Mouse (Mus musculus): ENCODE results near the gene Amz1. TPM values are rescaled to one million over a fixed set of nuclear protein-coding genes. Genes with fewer than 3 reads are reported as not detected.

The Amz1 gene
- polyA plus RNA-seq, 1 experiment from 2014 or later = 0.65 TPM

DNA sequence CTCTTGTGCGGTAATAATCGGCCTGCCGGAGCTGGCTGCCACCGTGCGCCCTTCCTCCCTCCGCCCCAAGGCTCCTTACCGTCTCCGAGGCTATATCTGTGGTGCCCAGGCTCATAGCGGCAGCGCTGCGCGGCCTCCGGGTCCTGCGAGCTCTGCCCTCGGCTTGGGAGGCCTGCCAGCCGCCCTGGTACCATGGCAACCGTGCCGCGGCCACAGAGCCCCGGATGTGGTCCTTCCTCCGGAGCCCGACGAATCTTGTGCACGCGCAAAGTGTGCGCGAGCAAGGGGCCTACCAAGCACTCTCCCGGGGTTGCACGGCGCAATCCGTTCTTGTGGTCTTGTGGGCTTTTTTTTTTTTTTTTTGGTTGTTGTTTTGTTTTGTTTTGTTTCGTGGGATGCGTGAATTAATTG, 21.8 kb upstream of the Amz1 start, which contains the start of gene Iqce:
Iqce (minus strand) TSS at position 276 of the 411 bp plus-strand sequence.
- peak within 1 kb of the TSS; percentile 92 for H3K4me2 ChIP-seq (replicated peaks; ENCODE audit: low read depth)
- peak within 1 kb of the TSS; percentile 84 for H3K27ac ChIP-seq (replicated peaks)
- peaks cover 4% of the 10 kb centered on the region; the same call in 1 of the 2 replicates for H3K36me3 ChIP-seq (ENCODE audit: control insufficient read depth, insufficient read depth, low read length)
- TF ChIP-seq EP300 (optimal IDR thresholded peaks at IDR 0.05) = no peak
- TF ChIP-seq CTCF (IDR thresholded peaks at IDR 0.05; ENCODE audit: low read depth) = no peak
- no peaks in the 10 kb centered on the region for H3K27me3 ChIP-seq (ENCODE audit: control insufficient read depth, insufficient read depth, low read length)
- H3K9ac ChIP-seq (ENCODE audit: low read length) = peak within 1 kb of the TSS; percentile 79
- WGBS = under 1% methylated on average over 31 of the region's 33 CpGs
- H3K4me1 ChIP-seq (replicated peaks; ENCODE audit: control insufficient read depth, insufficient read depth) = no peaks in the 10 kb centered on the region
- H3K9me3 ChIP-seq (ENCODE audit: control insufficient read depth, low read length) = no peaks in the 10 kb centered on the region
- peak; percentile 22 for ATAC-seq (ENCODE audit: low FRiP score, low TSS enrichment)
- H3K4me3 ChIP-seq (ENCODE audit: low read depth, low read length) = peak within 1 kb of the TSS; percentile 77
- DNase-seq (ENCODE audit: low spot score) = peak; percentile 93

DNA sequence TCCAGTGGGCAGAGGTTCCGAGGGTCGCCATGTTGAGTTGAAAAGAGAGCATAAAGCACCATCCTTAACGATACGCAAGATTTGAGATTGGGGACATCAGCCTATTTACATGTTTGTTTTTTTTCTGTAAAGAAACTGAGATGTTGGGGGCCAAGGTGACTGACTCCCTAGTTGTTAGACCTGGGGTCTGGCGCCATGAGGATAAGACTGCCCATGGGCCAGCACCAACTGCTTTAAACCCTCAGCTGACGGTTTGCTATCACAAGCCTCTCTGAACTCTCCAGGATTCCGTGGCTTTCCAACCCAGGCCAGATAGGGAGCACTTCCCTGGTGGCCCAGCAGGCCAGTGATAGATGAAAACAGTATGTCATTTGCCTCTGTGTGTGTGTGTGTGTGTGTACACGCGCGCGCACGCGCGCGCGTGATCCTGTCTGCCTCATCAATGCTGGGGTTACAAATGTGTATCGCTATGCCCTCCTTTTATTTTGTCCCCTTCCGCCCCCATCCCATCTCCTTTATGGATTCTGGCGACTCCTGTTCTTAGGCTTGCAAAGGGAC, 21.2 kb upstream of the Amz1 start:
- WGBS = 62% methylated on average over 19 of the region's 19 CpGs
- Histone ChIP-seq H3K36me3 (ENCODE audit: control insufficient read depth, insufficient read depth, low read length) (no peaks in the 10 kb centered on the region), H3K9ac (ENCODE audit: low read length) (0 out of 2 replicates have a peak overlapping the region, but pooled peaks have one; percentile 31), H3K27ac (replicated peaks) (peak overlapping the region; percentile 84), H3K9me3 (ENCODE audit: control insufficient read depth, low read length) (no peaks in the 10 kb centered on the region), H3K4me3 (ENCODE audit: low read depth, low read length) (no peak overlapping the region), H3K27me3 (ENCODE audit: control insufficient read depth, insufficient read depth, low read length) (no peaks in the 10 kb centered on the region), H3K4me1 (replicated peaks; ENCODE audit: control insufficient read depth, insufficient read depth) (no peaks in the 10 kb centered on the region), H3K4me2 (replicated peaks; ENCODE audit: low read depth) (peak overlapping the region; percentile 92)
- no peak for DNase-seq (ENCODE audit: low spot score)
- TF ChIP-seq CTCF (IDR thresholded peaks at IDR 0.05; ENCODE audit: low read depth) (no peak), EP300 (optimal IDR thresholded peaks at IDR 0.05) (no peak)
- ATAC-seq (ENCODE audit: low FRiP score, low TSS enrichment) = no peak

DNA sequence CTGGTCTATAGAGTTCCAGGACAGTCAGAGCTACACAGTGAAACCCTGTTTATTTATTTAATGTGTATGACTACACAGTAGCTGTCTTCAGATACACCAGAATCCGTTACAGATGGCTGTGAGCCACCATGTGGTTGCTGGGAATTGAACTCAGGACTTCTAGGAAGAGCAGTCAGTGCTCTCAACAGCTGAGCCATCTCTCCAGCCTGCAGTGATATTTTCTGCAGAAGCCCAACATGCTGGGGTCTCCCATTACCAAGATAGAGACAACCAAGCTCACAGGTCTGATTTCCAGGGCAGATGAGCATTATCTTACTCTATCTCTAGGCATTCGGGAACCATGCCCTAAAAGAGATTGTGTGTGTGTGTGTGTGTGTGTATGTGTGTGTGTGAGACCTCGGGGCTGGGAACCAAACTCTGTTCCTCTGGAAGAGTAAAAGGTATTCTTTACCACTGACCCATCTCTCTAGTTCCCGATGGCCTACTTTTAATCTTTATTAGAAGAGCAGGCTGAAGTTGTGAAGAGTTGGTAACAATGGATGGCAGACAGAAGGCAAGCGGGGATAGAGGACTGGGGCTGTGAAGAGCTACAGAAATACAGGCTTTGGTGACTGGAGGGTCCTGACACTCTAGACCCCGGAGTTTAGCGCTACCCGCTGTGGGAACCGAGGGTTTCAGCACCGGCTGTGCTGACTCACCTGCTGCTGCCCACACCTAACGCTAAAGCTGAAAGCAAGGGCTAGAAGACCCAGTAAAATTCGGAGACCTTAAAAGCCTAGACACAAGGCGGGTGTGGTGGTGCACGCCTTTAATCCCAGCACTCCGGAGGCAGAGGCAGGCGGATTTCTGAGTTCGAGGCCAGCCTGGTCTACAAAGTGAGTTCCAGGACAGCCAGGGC, 20.2 kb upstream of the Amz1 start:
- 33% methylated on average over 17 of the region's 17 CpGs for WGBS
- no peak for DNase-seq (ENCODE audit: low spot score)
- no peak for ATAC-seq (ENCODE audit: low FRiP score, low TSS enrichment)
- peak overlapping the region; percentile 90 for H3K27ac ChIP-seq (replicated peaks)
- H3K36me3 ChIP-seq (ENCODE audit: control insufficient read depth, insufficient read depth, low read length) = no peaks in the 10 kb centered on the region
- peak overlapping the region; percentile 37 for H3K4me2 ChIP-seq (replicated peaks; ENCODE audit: low read depth)
- H3K9ac ChIP-seq (ENCODE audit: low read length) = 0 out of 2 replicates have a peak overlapping the region, but pooled peaks have one; percentile 23
- no peaks in the 10 kb centered on the region for H3K27me3 ChIP-seq (ENCODE audit: control insufficient read depth, insufficient read depth, low read length)
- no peaks in the 10 kb centered on the region for H3K9me3 ChIP-seq (ENCODE audit: control insufficient read depth, low read length)
- peak overlapping the region; percentile 46; the same call in 1 of the 2 replicates for H3K4me3 ChIP-seq (ENCODE audit: low read depth, low read length)
- H3K4me1 ChIP-seq (replicated peaks; ENCODE audit: control insufficient read depth, insufficient read depth) = no peaks in the 10 kb centered on the region
- TF ChIP-seq EP300 (optimal IDR thresholded peaks at IDR 0.05) (no peak), CTCF (IDR thresholded peaks at IDR 0.05; ENCODE audit: low read depth) (no peak)

DNA sequence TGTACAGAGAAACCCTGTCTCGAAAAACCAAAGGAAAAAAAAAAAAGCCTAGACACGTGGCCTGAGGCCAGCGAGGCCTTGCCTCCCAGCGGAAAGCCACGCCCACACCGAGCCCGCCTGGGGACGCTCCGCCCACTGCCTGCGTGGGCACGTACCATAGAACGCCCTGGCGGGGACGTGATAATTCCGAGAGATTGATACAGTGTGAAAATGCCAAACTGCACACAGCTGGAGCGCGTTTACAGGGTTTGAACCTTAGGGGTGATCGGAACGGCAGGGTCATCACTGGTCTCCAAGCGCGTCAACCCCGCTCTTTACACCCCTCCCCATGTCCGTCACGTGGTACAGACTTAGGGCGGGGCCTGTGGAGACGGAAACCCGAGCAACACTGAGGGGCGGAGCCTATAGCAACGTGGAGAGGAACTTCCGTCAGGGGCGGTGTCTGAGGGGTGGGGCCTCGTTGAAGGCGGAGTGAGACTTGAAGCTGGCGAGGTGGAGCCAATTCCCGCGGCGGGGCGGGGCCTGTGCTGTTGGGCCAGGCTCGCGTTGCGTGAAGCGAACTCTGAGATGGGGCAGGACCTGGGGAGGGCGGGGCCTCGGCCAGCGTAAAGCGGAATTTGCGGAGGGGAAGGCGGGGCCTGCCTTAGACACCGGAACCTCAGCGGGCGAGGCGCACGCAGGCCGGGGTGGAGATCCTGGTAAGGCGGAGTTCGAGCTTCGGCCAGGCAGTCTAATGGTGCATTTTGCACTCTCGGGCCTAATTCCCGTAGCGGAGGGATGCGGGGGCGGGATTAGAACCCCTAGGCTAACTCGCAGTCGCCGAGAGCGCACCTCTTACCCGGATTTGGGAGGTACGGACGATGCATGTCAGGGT, 19.3 kb upstream of the Amz1 start, which contains the start of gene Brat1:
Brat1 (plus strand) TSS at position 634 of the 874 bp plus-strand sequence.
- Histone ChIP-seq H3K36me3 (ENCODE audit: control insufficient read depth, insufficient read depth, low read length) (no peaks in the 10 kb centered on the region), H3K9ac (ENCODE audit: low read length) (peak within 1 kb of the TSS; percentile 56), H3K9me3 (ENCODE audit: control insufficient read depth, low read length) (no peaks in the 10 kb centered on the region), H3K4me3 (ENCODE audit: low read depth, low read length) (peak within 1 kb of the TSS; percentile 49), H3K27me3 (ENCODE audit: control insufficient read depth, insufficient read depth, low read length) (no peaks in the 10 kb centered on the region), H3K4me2 (replicated peaks; ENCODE audit: low read depth) (peak within 1 kb of the TSS; percentile 77), H3K4me1 (replicated peaks; ENCODE audit: control insufficient read depth, insufficient read depth) (no peaks in the 10 kb centered on the region), H3K27ac (replicated peaks) (peak within 1 kb of the TSS; percentile 90)
- under 1% methylated on average over 68 of the region's 69 CpGs for WGBS
- DNase-seq (ENCODE audit: low spot score) = peak; percentile 100
- peak; percentile 95 for ATAC-seq (ENCODE audit: low FRiP score, low TSS enrichment)
- TF ChIP-seq CTCF (IDR thresholded peaks at IDR 0.05; ENCODE audit: low read depth) (no peak; the same call in 1 of the 2 replicates), EP300 (optimal IDR thresholded peaks at IDR 0.05) (no peak)

DNA sequence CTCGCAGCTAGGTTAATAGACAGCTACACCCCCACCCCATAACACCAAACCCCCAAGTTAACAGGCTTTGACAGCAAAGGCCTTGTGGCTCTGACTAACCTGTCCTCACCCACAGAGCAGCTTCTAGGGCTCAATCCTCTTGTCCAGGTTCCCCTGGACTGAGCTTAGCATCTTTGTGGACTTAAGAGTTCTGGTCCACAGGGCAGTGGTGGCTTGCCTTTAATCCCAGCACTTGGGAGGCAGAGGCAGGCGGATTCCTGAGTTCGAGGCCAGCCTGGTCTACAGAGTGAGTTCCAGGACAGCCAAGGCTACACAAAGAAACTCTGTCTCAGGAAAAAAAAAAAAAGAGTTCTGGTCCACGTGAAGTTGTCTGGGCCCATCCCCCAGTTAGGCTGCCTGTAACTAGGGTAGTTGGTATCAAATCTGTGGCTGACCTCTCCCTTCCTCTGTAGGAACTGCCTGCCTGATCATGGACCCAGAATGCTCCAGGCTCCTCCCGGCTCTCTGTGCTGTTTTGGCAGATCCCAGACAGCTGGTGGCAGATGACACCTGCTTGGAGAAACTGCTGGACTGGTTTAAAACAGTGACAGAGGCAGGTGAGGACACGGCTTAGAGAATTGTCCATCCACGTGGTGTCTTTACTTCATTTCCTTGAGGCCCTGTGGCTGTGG, 18.3 kb upstream of the Amz1 start:
- Histone ChIP-seq H3K4me1 (replicated peaks; ENCODE audit: control insufficient read depth, insufficient read depth) (no peaks in the 10 kb centered on the region), H3K4me2 (replicated peaks; ENCODE audit: low read depth) (peak overlapping the region; percentile 77), H3K9me3 (ENCODE audit: control insufficient read depth, low read length) (no peaks in the 10 kb centered on the region), H3K9ac (ENCODE audit: low read length) (peak overlapping the region; percentile 54), H3K27me3 (ENCODE audit: control insufficient read depth, insufficient read depth, low read length) (no peaks in the 10 kb centered on the region), H3K36me3 (ENCODE audit: control insufficient read depth, insufficient read depth, low read length) (peaks cover 4% of the 10 kb centered on the region; the same call in 1 of the 2 replicates), H3K4me3 (ENCODE audit: low read depth, low read length) (peak overlapping the region; percentile 49), H3K27ac (replicated peaks) (peak overlapping the region; percentile 88)
- TF ChIP-seq CTCF (IDR thresholded peaks at IDR 0.05; ENCODE audit: low read depth) (no peak), EP300 (optimal IDR thresholded peaks at IDR 0.05) (no peak)
- no peak for ATAC-seq (ENCODE audit: low FRiP score, low TSS enrichment)
- WGBS = 46% methylated on average over 7 of the region's 7 CpGs
- no peak for DNase-seq (ENCODE audit: low spot score)
